Mouse (Mus musculus) E14TG2a.4 (cell line): ENCODE measurements around the gene Slc30a3.

Experiments used
- CTCF ChIP-seq: conservative IDR thresholded peaks from 2 replicates; pipeline ENCODE4 v1.5.1; 2014; ENCODE audit warnings: low read length
- POU5F1 ChIP-seq: IDR thresholded peaks from 2 replicates; pipeline ENCODE4 v1.6.1; 2014; ENCODE audit warnings: low read length, borderline replicate concordance

DNA sequence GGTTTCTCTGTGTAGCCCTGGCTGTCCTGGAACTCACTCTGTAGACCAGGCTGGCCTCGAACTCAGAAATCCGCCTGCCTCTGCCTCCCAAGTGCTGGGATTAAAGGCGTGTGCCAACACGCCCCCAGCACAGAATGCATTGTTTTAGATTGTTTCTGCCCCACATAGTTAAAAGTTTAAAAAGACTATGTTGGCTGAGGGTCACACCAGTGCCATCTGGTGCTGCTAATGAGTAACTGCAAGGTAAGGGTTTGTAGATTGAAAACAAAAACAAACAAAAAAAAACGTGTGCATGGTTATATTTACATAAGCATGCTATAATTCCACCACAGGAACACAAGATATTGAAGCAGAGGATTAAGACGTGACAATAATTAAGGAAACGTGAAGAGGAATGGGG lies 2.7 kb upstream of the Slc30a3 start:
- TF ChIP-seq CTCF = peak; percentile 65
- TF ChIP-seq POU5F1 = no peak
